Mouse (Mus musculus) hindbrain, postnatal 0 days (tissue): Measurements from ENCODE around the gene Ano2. TPM values are rescaled to one million over a fixed set of nuclear protein-coding genes. Genes with fewer than 3 reads are reported as not detected.

Source experiments
- ATAC-seq: fragments of 200-750 bp; cut with Nextera tagmentation; 2 replicates; pipeline ENCODE4 v1.8.0; 2017; ENCODE audit warnings: mild to moderate bottlenecking, moderate TSS enrichment, moderate library complexity
- DNase-seq: peaks from one replicate; pipeline ENCODE4 v3.0.0-alpha.2; 2015; ENCODE audit warnings: low spot score
- H3K27ac ChIP-seq: fragments of 300-500 bp; sonication (generic); 2 replicates; pipeline ENCODE4 v1.5.1; 2014; ENCODE audit warnings: mild to moderate bottlenecking
- H3K27me3 ChIP-seq: fragments of 300-500 bp; sonication (generic); 2 replicates; pipeline ENCODE4 v1.6.1; 2014; ENCODE audit warnings: low read length, mixed read lengths; ENCODE audit not compliant: insufficient read depth
- H3K36me3 ChIP-seq: fragments of 300-500 bp; sonication (generic); 2 replicates; pipeline ENCODE4 v1.6.1; 2014; ENCODE audit warnings: low read length, mixed read lengths; ENCODE audit not compliant: insufficient read depth
- H3K4me1 ChIP-seq: fragments of 300-500 bp; sonication (generic); 2 replicates; pipeline ENCODE4 v1.6.1; 2014; ENCODE audit warnings: antibody characterized with exemption, low read length, mixed read lengths; ENCODE audit not compliant: insufficient read depth
- H3K4me2 ChIP-seq: fragments of 300-500 bp; sonication (generic); 2 replicates; pipeline ENCODE4 v1.6.1; 2014; ENCODE audit warnings: low read depth, mild to moderate bottlenecking, low read length, moderate library complexity, mixed read lengths
- H3K4me3 ChIP-seq: fragments of 300-500 bp; sonication (generic); 2 replicates; pipeline ENCODE4 v1.5.1; 2014; ENCODE audit warnings: low read length
- H3K9ac ChIP-seq: fragments of 300-500 bp; sonication (generic); replicated peaks from 2 replicates; pipeline ENCODE4 v1.6.1; 2014; ENCODE audit warnings: mild to moderate bottlenecking, low read length, moderate library complexity, mixed read lengths
- H3K9me3 ChIP-seq: fragments of 300-500 bp; sonication (generic); 2 replicates; pipeline ENCODE4 v1.6.1; 2016; ENCODE audit warnings: low read length, mixed read lengths
- CTCF ChIP-seq: IDR thresholded peaks from 2 replicates; pipeline ENCODE4 v1.5.1; 2016; ENCODE audit warnings: antibody characterized with exemption, control low read depth, low read depth
- WGBS: fragments of 180-500 bp; shearing (Covaris S2); extraction: QIAGEN DNeasy Blood & Tissue Kit; methylation state at CpG from one replicate; pipeline ENCODE4 v1.1.7; 2014; 5-methylcytosine and 5-hydroxymethylcytosine counted together
- polyA plus RNA-seq: library from polyadenylated mRNA; unstranded; fragments of >200 nt; fragmentation: Nextera tagmentation; extraction: Ambion mirVana; gene quantifications from 2 replicates; pipeline ENCODE4 v1.2.1, GENCODE M21; 2015
- total RNA-seq: library from RNA; depleted of rRNA; stranded (reverse); fragments of >200 nt; gene quantifications from 2 replicates; pipeline ENCODE4 v1.2.3, GENCODE M21; 2014

Gene Ano2
- total and polyA plus RNA-seq, 2 experiments from 2014 or later = 1.1 to 5.1 TPM

DNA sequence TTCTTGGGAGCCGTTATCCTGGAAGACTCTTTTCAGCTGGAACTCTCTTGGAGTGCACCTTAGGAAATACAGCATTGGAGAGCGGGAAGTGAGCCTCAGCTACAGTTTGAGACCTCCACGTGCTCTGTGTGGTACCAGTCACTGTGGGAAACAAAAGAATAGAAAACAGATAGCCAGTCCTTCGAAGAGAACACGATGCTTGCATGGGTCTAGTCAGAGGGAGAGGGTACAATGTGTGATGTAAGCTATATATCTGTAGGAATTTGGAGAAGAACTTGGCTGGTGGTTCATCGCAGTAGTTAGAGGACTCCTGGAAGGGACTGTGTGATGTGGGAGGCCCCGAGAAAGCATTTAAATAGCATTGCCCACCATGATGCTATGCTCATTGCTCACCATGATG, 189.1 kb downstream of the Ano2 start:
- H3K4me3 ChIP-seq = no peak overlapping the region
- no peak for TF ChIP-seq CTCF
- no peak overlapping the region for H3K4me2 ChIP-seq
- no peaks in the 10 kb centered on the region for H3K27me3 ChIP-seq
- no peak overlapping the region for H3K27ac ChIP-seq
- no peaks in the 10 kb centered on the region for H3K36me3 ChIP-seq
- no peaks in the 10 kb centered on the region for H3K9me3 ChIP-seq
- no peaks in the 10 kb centered on the region for H3K4me1 ChIP-seq
- H3K9ac ChIP-seq = no peak overlapping the region
- DNase-seq = no peak
- ATAC-seq = no peak
- WGBS = 92% methylated on average over 7 of the region's 7 CpGs

DNA sequence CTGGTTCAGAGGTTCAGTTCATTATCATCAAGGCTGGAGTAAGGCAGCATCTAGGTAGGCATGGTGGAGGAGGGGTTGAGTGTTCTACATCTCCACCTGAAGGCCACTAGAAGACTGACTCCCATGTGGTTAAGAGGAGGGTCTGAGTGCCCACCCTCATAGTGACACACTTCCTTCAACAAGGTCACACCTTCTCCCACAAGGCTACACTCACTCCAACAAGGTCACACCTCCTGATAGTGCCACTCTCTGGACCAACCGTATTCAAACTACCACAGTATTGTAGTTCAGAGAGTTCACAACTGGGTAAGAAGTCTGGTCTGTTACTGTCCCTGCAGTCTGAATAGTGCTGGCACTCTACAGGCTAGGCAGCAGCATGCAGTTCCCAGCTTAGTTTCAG, 198.4 kb downstream of the Ano2 start:
- no peaks in the 10 kb centered on the region for H3K36me3 ChIP-seq
- no peaks in the 10 kb centered on the region for H3K27me3 ChIP-seq
- no peak overlapping the region for H3K4me3 ChIP-seq
- no peaks in the 10 kb centered on the region for H3K9me3 ChIP-seq
- no peak for TF ChIP-seq CTCF
- DNase-seq = no peak
- no peak overlapping the region for H3K4me2 ChIP-seq
- H3K9ac ChIP-seq = no peak overlapping the region
- H3K4me1 ChIP-seq = no peaks in the 10 kb centered on the region
- no peak overlapping the region for H3K27ac ChIP-seq
- ATAC-seq = no peak
- 93% methylated on average over 1 of the region's 1 CpGs for WGBS

DNA sequence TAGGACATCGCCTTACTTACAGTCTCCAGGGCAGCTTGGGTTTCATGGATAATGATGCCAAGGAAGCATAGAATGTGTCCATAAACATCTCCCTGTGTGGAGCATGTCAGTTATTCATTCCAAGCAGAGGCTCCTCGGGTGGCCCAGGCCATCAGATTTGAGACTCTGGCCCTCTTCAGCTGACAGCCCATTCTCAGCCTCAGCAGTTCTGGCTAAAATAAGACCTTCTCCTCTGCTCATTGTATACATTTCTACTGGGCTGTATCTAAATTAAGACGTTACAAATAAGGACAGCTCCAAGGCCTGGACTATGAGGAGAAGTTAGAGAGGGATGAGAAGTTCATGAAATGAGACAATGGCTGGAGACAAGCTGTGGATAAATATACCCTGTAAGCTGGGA, 204.1 kb downstream of the Ano2 start:
- WGBS = 79% methylated on average over 3 of the region's 3 CpGs
- no peak overlapping the region for H3K4me2 ChIP-seq
- H3K27me3 ChIP-seq = no peaks in the 10 kb centered on the region
- no peak overlapping the region for H3K9ac ChIP-seq
- no peaks in the 10 kb centered on the region for H3K4me1 ChIP-seq
- H3K27ac ChIP-seq = no peak overlapping the region
- no peaks in the 10 kb centered on the region for H3K36me3 ChIP-seq
- no peaks in the 10 kb centered on the region for H3K9me3 ChIP-seq
- no peak overlapping the region for H3K4me3 ChIP-seq
- no peak for ATAC-seq
- no peak for TF ChIP-seq CTCF
- no peak for DNase-seq

DNA sequence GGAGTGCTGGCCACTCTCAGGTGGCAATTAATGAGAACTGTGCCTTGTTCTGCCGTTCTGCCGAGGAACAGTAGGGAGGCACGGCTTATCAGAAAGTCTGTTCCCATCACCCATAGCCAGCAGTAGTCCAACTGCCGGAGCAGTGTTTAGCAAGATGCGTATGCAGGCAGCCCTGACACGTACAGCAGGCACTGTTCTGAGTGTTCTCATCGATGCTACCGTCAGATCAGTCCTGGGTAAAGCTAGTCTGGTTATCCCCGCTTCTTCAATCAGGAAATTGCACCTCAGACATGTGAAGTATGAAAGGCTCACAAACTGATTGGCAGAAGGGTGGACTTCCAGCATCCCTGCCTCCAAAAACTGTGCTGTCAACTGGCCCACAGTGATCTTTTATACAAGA, 224.2 kb downstream of the Ano2 start:
- no peak for TF ChIP-seq CTCF
- ATAC-seq (no peak), DNase-seq (no peak)
- Histone ChIP-seq H3K9ac (no peak overlapping the region), H3K9me3 (no peaks in the 10 kb centered on the region), H3K27me3 (no peaks in the 10 kb centered on the region), H3K4me2 (no peak overlapping the region), H3K36me3 (no peaks in the 10 kb centered on the region), H3K4me1 (no peaks in the 10 kb centered on the region), H3K4me3 (no peak overlapping the region), H3K27ac (no peak overlapping the region)
- 86% methylated on average over 9 of the region's 9 CpGs for WGBS

DNA sequence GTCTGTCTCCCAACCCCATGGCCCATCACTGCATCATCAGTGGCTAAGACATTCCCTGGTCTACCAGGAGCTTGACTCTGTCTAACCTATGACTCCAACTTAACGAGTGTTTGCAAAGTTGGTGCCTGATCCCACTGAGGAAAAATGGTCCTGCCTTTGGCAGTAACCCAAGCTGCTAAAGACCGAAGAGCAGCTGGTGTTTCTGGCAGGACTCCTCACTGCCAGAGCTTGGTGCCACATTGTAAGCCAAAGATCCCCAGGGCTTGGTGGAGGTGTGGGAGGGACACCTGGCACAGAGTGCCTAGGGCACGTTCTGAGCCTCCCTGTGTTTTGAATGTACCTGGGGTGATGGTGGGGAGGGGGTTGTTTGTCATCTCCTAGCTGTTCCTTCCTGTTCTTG, 232.5 kb downstream of the Ano2 start:
- H3K4me3 ChIP-seq = no peak overlapping the region
- ATAC-seq = no peak
- H3K4me1 ChIP-seq = no peaks in the 10 kb centered on the region
- 42% methylated on average over 3 of the region's 3 CpGs for WGBS
- no peak overlapping the region for H3K27ac ChIP-seq
- H3K36me3 ChIP-seq = no peaks in the 10 kb centered on the region
- H3K9ac ChIP-seq = no peak overlapping the region
- H3K27me3 ChIP-seq = no peaks in the 10 kb centered on the region
- no peak overlapping the region for H3K4me2 ChIP-seq
- DNase-seq = peak; percentile 55
- TF ChIP-seq CTCF = no peak
- no peaks in the 10 kb centered on the region for H3K9me3 ChIP-seq

DNA sequence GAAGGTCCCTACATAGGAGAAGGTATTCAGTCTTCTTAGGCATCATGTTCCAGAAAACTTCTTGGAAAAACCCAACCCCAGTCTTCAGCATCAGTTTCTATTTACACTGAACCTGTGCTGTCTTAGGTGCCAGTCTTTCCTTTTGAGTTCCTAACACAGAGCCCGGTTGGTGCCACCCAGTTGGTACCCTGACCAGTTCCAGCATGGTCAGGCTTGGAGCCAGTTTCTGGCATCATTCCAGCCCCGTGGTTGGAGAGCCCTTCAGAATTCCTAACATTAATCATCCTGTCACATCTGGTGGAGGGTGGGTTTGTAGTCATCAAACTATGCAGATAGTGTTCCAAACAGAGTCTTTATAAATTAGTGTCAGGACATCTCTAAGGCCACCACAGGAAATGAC, 234.8 kb downstream of the Ano2 start:
- TF ChIP-seq CTCF = no peak
- no peak overlapping the region for H3K9ac ChIP-seq
- ATAC-seq (no peak), DNase-seq (peak; percentile 15)
- H3K4me3 ChIP-seq = no peak overlapping the region
- H3K4me2 ChIP-seq = no peak overlapping the region
- no peaks in the 10 kb centered on the region for H3K4me1 ChIP-seq
- no peaks in the 10 kb centered on the region for H3K9me3 ChIP-seq
- 47% methylated on average over 2 of the region's 2 CpGs for WGBS
- H3K36me3 ChIP-seq = no peaks in the 10 kb centered on the region
- no peak overlapping the region for H3K27ac ChIP-seq
- no peaks in the 10 kb centered on the region for H3K27me3 ChIP-seq

DNA sequence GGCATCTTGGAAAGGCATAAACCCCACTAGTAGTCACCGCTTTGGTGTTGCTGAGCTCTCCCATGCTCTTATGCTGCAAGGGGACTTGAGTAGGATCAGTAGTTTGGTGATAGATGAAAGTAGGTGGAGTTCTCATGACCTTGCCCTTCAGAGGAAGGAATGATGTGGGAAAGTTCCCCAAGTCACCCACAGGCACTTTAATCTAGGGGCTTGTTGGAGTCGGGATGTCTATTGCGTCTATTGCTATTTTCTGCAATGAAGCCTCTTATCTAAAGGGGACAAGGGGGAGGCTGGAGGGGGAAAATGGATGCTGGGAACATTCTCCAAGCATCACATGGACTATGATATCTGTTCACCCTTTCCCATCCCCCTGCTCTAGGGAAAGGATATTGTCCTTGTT, 235.6 kb downstream of the Ano2 start:
- Histone ChIP-seq H3K9ac (no peak overlapping the region), H3K4me1 (no peaks in the 10 kb centered on the region), H3K4me3 (no peak overlapping the region), H3K4me2 (no peak overlapping the region), H3K27me3 (no peaks in the 10 kb centered on the region), H3K27ac (no peak overlapping the region), H3K36me3 (no peaks in the 10 kb centered on the region), H3K9me3 (no peaks in the 10 kb centered on the region)
- WGBS = 95% methylated on average over 3 of the region's 3 CpGs
- ATAC-seq (no peak), DNase-seq (no peak)
- TF ChIP-seq CTCF = no peak
